Mouse (Mus musculus): Measurements from ENCODE around the gene Ints7.

The Ints7 gene

GRCm38 (mm10) chr1:191584483-191584882 is 9.0 kb downstream of the Ints7 start:
- DNase-seq (ENCODE audit: low spot score in 2 of 2): no peak

- no peak for DNase-seq (ENCODE audit: low spot score in 2 of 2)
These were observed 10.3 kb downstream of the Ints7 start for GRCm38 (mm10) chr1:191585704-191586103.

GRCm38 (mm10) chr1:191587062-191587461 is 11.6 kb downstream of the Ints7 start:
- DNase-seq (ENCODE audit: low spot score in 2 of 2): no peak

GRCm38 (mm10) chr1:191588749-191589148 is 13.3 kb downstream of the Ints7 start:
- DNase-seq (ENCODE audit: low spot score in 2 of 2): no peak

- no peak for DNase-seq (ENCODE audit: low spot score in 2 of 2)
These were observed 16.7 kb downstream of the Ints7 start for GRCm38 (mm10) chr1:191592016-191592720.

- DNase-seq (ENCODE audit: low spot score in 2 of 2): no peak
These were observed 20.6 kb downstream of the Ints7 start for GRCm38 (mm10) chr1:191596076-191596475.

GRCm38 (mm10) chr1:191599210-191599609 is 23.8 kb downstream of the Ints7 start:
- no peak for DNase-seq (ENCODE audit: low spot score in 2 of 2)

GRCm38 (mm10) chr1:191604690-191605089 is 29.3 kb downstream of the Ints7 start:
- DNase-seq (ENCODE audit: low spot score in 2 of 2): peak in 1 of 2 experiments; percentile 46

- no peak for DNase-seq (ENCODE audit: low spot score in 2 of 2)
These were observed 33.6 kb downstream of the Ints7 start for GRCm38 (mm10) chr1:191609051-191609450.

GRCm38 (mm10) chr1:191609578-191609977 is 34.1 kb downstream of the Ints7 start:
- DNase-seq (ENCODE audit: low spot score in 2 of 2): no peak

- DNase-seq (ENCODE audit: low spot score in 2 of 2): no peak
These were observed 34.9 kb downstream of the Ints7 start for GRCm38 (mm10) chr1:191610357-191610756.

- DNase-seq (ENCODE audit: low spot score in 2 of 2): no peak
These were observed 36.2 kb downstream of the Ints7 start for GRCm38 (mm10) chr1:191611686-191612085.

GRCm38 (mm10) chr1:191612877-191613276 is 37.4 kb downstream of the Ints7 start:
- no peak for DNase-seq (ENCODE audit: low spot score in 2 of 2)

- no peak for DNase-seq (ENCODE audit: low spot score in 2 of 2)
These were observed 40.8 kb downstream of the Ints7 start for GRCm38 (mm10) chr1:191616245-191616644.

- no peak for DNase-seq (ENCODE audit: low spot score in 2 of 2)
These were observed 42.2 kb downstream of the Ints7 start for GRCm38 (mm10) chr1:191617589-191617988.

- DNase-seq (ENCODE audit: low spot score in 2 of 2): no peak
These were observed 42.8 kb downstream of the Ints7 start for GRCm38 (mm10) chr1:191618067-191618766.

- DNase-seq (ENCODE audit: low spot score in 2 of 2): no peak
These were observed 45.7 kb downstream of the Ints7 start for GRCm38 (mm10) chr1:191621096-191621495.

GRCm38 (mm10) chr1:191622801-191623200 is 47.4 kb downstream of the Ints7 start:
- DNase-seq (ENCODE audit: low spot score in 2 of 2): peak in 1 of 2 experiments; percentile 40

- DNase-seq (ENCODE audit: low spot score in 2 of 2): no peak
These were observed 49.1 kb downstream of the Ints7 start for GRCm38 (mm10) chr1:191624492-191624891.

- DNase-seq (ENCODE audit: low spot score in 2 of 2): no peak
These were observed 49.6 kb downstream of the Ints7 start for GRCm38 (mm10) chr1:191625026-191625425.

GRCm38 (mm10) chr1:191625620-191626019 is 50.2 kb downstream of the Ints7 start:
- DNase-seq (ENCODE audit: low spot score in 2 of 2): no peak

GRCm38 (mm10) chr1:191628457-191629169 is 53.2 kb downstream of the Ints7 start:
- DNase-seq (ENCODE audit: low spot score in 2 of 2): no peak
